Mouse (Mus musculus) CH12.LX (cell line): ENCODE measurements at regions not wholly inside any gene's neighbourhood (a gene's known extent, or its start where the extent isn't known, plus 50 kb on each side); places are given as distances from the start of the nearest gene placed in this dataset.

Source experiments
- DNase-seq: peaks from one replicate; pipeline ENCODE4 v3.0.0-alpha.2; 2013; ENCODE audit errors: extremely low read depth
- H3K27ac ChIP-seq: 2 replicates; pipeline ENCODE4 v1.5.1; 2012; ENCODE audit warnings: low read depth, mild to moderate bottlenecking, control low read depth, moderate library complexity; ENCODE audit not compliant: insufficient read depth
- H3K27me3 ChIP-seq: replicated peaks from 2 replicates; pipeline ENCODE3; 2012; ENCODE audit warnings: inconsistent platforms
- H3K36me3 ChIP-seq, 2 experiments: replicated peaks in 1 of 2; 2 replicates each; pipeline versions ENCODE3 to v1.6.1; 2012; ENCODE audit warnings: inconsistent platforms in 1 of 2, low read length in 1 of 2, mild to moderate bottlenecking in 1 of 2, mixed read lengths in 1 of 2, moderate library complexity in 1 of 2; ENCODE audit not compliant: control insufficient read depth in 1 of 2, insufficient read depth in 1 of 2
- H3K4me1 ChIP-seq, 2 experiments: 2 replicates each; pipeline ENCODE4 v1.6.1; 2012; ENCODE audit warnings: inconsistent platforms in 1 of 2, moderate library complexity in 1 of 2; ENCODE audit not compliant: insufficient read depth in 2 of 2, control insufficient read depth in 1 of 2
- H3K4me2 ChIP-seq: 2 replicates; pipeline ENCODE4 v1.6.1; 2012; ENCODE audit warnings: low read depth, mild to moderate bottlenecking, control low read depth; ENCODE audit not compliant: poor library complexity, insufficient read depth, severe bottlenecking
- H3K4me3 ChIP-seq, 3 experiments: fragments of 150-350 bp in 1 of 3; sonication (generic) in 1 of 3; replicated peaks in 1 of 3; 2 replicates each; pipeline versions ENCODE3 to v1.5.1; 2011 to 2012; ENCODE audit warnings: low read depth in 2 of 3, low read length in 2 of 3, mild to moderate bottlenecking in 2 of 3, moderate library complexity in 2 of 3, control low read depth in 1 of 3, improper control_type of control experiment in 1 of 3, inconsistent platforms in 1 of 3, mixed read lengths in 1 of 3; ENCODE audit not compliant: poor library complexity in 1 of 3
- H3K79me2 ChIP-seq: replicated peaks from 2 replicates; pipeline ENCODE4 v1.6.1; 2012; ENCODE audit warnings: mild to moderate bottlenecking, moderate library complexity; ENCODE audit not compliant: control insufficient read depth, poor library complexity, insufficient read depth, severe bottlenecking; ENCODE audit errors: extremely low read depth
- H3K9ac ChIP-seq: 2 replicates; pipeline ENCODE4 v1.6.1; 2012; ENCODE audit warnings: low read depth, mild to moderate bottlenecking, control low read depth, moderate library complexity; ENCODE audit not compliant: insufficient read depth
- H3K9me3 ChIP-seq: replicated peaks from 2 replicates; pipeline ENCODE3; 2012; ENCODE audit warnings: low read length, inconsistent platforms, mixed read lengths
- BHLHE40 ChIP-seq: IDR thresholded peaks from 2 replicates; pipeline ENCODE4 v1.6.1; 2011; ENCODE audit warnings: mild to moderate bottlenecking, low read depth, low read length, improper control_type of control experiment
- CTCF ChIP-seq, 2 experiments: IDR thresholded peaks in 1 of 2; conservative IDR thresholded peaks in 1 of 2; 2 replicates each; pipeline ENCODE4 v1.5.1; 2011 to 2012; ENCODE audit warnings: low read depth in 2 of 2, low read length in 2 of 2, improper control_type of control experiment in 1 of 2, inconsistent platforms in 1 of 2, mild to moderate bottlenecking in 1 of 2, moderate library complexity in 1 of 2
- E2F4 ChIP-seq: IDR thresholded peaks from 2 replicates; pipeline ENCODE4 v1.6.1; 2011; ENCODE audit warnings: low read depth, low read length, improper control_type of control experiment; ENCODE audit not compliant: insufficient replicate concordance
- ELF1 ChIP-seq: IDR thresholded peaks from 2 replicates; pipeline ENCODE4 v1.6.1; 2014; ENCODE audit warnings: low read depth, mild to moderate bottlenecking, inconsistent platforms, low read length, improper control_type of control experiment
- ETS1 ChIP-seq: conservative IDR thresholded peaks from 2 replicates; pipeline ENCODE4 v1.6.1; 2012; ENCODE audit warnings: low read depth, mild to moderate bottlenecking, inconsistent platforms, low read length, improper control_type of control experiment, moderate library complexity
- HCFC1 ChIP-seq: IDR thresholded peaks from 2 replicates; pipeline ENCODE4 v1.6.1; 2012; ENCODE audit warnings: low read depth, mild to moderate bottlenecking, inconsistent platforms, low read length, improper control_type of control experiment
- IRF4 ChIP-seq: IDR thresholded peaks from 2 replicates; pipeline ENCODE4 v1.6.1; 2014; ENCODE audit warnings: low read depth, mild to moderate bottlenecking, inconsistent platforms, low read length, improper control_type of control experiment
- MAFK ChIP-seq: IDR thresholded peaks from 2 replicates; pipeline ENCODE4 v1.6.1; 2011; ENCODE audit warnings: low read length, improper control_type of control experiment; ENCODE audit not compliant: insufficient replicate concordance
- MEF2A ChIP-seq: IDR thresholded peaks from 2 replicates; pipeline ENCODE4 v1.6.1; 2014; ENCODE audit warnings: low read depth, mild to moderate bottlenecking, inconsistent platforms, low read length, improper control_type of control experiment, borderline replicate concordance
- MXI1 ChIP-seq: IDR thresholded peaks from 2 replicates; pipeline ENCODE4 v1.6.1; 2011; ENCODE audit warnings: mild to moderate bottlenecking, low read depth, low read length, improper control_type of control experiment
- NELFE ChIP-seq: IDR thresholded peaks from 2 replicates; pipeline ENCODE4 v1.6.1; 2011; ENCODE audit warnings: low read depth, low read length, improper control_type of control experiment
- RAD21 ChIP-seq: IDR thresholded peaks from 2 replicates; pipeline ENCODE4 v1.6.1; 2011; ENCODE audit warnings: low read depth, mild to moderate bottlenecking, low read length, improper control_type of control experiment, moderate library complexity
- TBP ChIP-seq: conservative IDR thresholded peaks from 2 replicates; pipeline ENCODE4 v1.6.1; 2011; ENCODE audit warnings: low read depth, low read length, improper control_type of control experiment
- TCF12 ChIP-seq: IDR thresholded peaks from 2 replicates; pipeline ENCODE4 v1.6.1; 2014; ENCODE audit warnings: low read depth, mild to moderate bottlenecking, inconsistent platforms, low read length, improper control_type of control experiment
- UBTF ChIP-seq: IDR thresholded peaks from 2 replicates; pipeline ENCODE4 v1.6.1; 2012; ENCODE audit warnings: low read depth, mild to moderate bottlenecking, inconsistent platforms, low read length, improper control_type of control experiment, moderate library complexity
- USF1 ChIP-seq: IDR thresholded peaks from 2 replicates; pipeline ENCODE4 v1.6.1; 2014; ENCODE audit warnings: low read depth, mild to moderate bottlenecking, inconsistent platforms, low read length, improper control_type of control experiment
- USF2 ChIP-seq: conservative IDR thresholded peaks from 2 replicates; pipeline ENCODE4 v1.6.1; 2011; ENCODE audit warnings: low read depth, low read length, improper control_type of control experiment
- ZMIZ1 ChIP-seq: IDR thresholded peaks from 2 replicates; pipeline ENCODE4 v1.6.1; 2012; ENCODE audit warnings: low read depth, mild to moderate bottlenecking, inconsistent platforms, low read length, improper control_type of control experiment
- ZNF384 ChIP-seq: IDR thresholded peaks from 2 replicates; pipeline ENCODE4 v1.6.1; 2012; ENCODE audit warnings: low read depth, low read length, improper control_type of control experiment, inconsistent platforms
- dilution Hi-C: fragments of 300-500 bp; cut with MboI; formaldehyde crosslinking; loops from 2 replicates; pipeline ENCODE4 v1.14.3; 2020; ENCODE audit warnings: low sequenced_read_pairs; ENCODE audit not compliant: extremely low pct_unique_long_range_greater_than_20kb, extremely low pct_ligation_motif_present
- in situ Hi-C: fragments of 300-500 bp; cut with MboI; formaldehyde crosslinking; loops from 3 replicates; pipeline ENCODE4 v1.14.3; 2019; ENCODE audit warnings: low sequenced_read_pairs, low pct_ligation_motif_present, low pct_unique_long_range_greater_than_20kb, mixed read lengths

DNA sequence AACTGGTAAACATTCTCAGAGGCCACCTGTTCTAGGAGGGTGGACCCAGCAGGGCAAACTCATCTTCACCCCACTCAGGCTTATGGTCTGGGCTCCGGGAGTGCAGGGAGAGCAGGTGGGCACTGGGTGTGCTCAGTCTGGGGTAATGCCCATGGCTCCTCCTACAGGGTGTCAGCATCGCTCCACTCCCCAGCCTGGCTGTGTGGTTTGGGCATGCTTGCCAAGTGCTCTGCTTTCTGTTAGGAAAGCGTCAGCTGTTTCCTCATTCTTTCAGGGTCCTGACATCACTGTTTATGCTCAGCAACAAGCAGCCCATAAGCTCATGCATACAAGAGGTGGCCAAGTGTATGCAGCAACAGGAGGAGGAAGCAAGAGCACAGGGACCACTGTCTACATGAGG is 57.7 kb upstream of the Jdp2 start:
- TF ChIP-seq CTCF (conservative IDR thresholded peaks at IDR 0.05 in 1 of 2, IDR thresholded peaks at IDR 0.05 in 1 of 2; ENCODE audit: low read depth in 2 of 2, low read length in 2 of 2), result no peak
- TF ChIP-seq ETS1, result 0 out of 2 replicates have a peak, but pooled peaks have one; percentile 16
- TF ChIP-seq MAFK, result no peak
- no peak for TF ChIP-seq TCF12
- TF ChIP-seq UBTF, result no peak
- DNase-seq, result no peak
- H3K9ac ChIP-seq, result no peak overlapping the region
- no peaks in the 10 kb centered on the region for H3K9me3 ChIP-seq
- no peak overlapping the region for H3K27ac ChIP-seq
- H3K4me2 ChIP-seq, result no peak overlapping the region
- H3K4me3 ChIP-seq, result no peak overlapping the region
- H3K79me2 ChIP-seq, result no peaks in the 10 kb centered on the region
- no peaks in the 10 kb centered on the region for H3K27me3 ChIP-seq
- peaks cover 7 to 41% of the 10 kb centered on the region in 2 experiments for H3K4me1 ChIP-seq
- in situ Hi-C loops, result no loop called here
- H3K36me3 ChIP-seq, result peaks cover 0 to 21% of the 10 kb centered on the region in 2 experiments
- dilution Hi-C loops, result no loop called here

DNA sequence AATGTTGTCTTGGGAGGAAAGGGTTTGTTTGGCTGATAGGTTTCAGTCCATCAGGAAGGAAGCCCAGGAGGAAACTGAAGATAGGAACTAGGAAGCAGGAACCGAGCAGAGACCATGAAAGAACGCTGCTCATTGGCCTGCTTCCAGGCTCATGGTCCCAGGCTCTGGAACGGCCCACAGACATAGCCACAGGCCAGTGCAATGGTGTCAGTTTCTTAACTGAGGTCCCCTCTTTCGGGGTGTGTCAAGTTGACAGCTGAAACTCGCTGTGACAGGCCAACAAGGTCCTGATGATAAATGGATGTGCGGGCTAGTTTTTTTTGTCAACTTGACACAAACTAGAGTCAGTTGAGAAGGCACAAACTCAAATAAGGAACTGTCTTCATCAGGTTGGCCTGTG is 55.9 kb upstream of the Jdp2 start:
- Histone ChIP-seq H3K79me2 (no peaks in the 10 kb centered on the region), H3K4me1 (peaks cover 7 to 41% of the 10 kb centered on the region in 2 experiments), H3K9me3 (no peaks in the 10 kb centered on the region)
- dilution Hi-C loops, result no loop called here
- TF ChIP-seq MEF2A (no peak), E2F4 (no peak), MXI1 (no peak), ETS1 (no peak), ZMIZ1 (no peak), IRF4 (no peak), USF2 (no peak), RAD21 (no peak), BHLHE40 (no peak), NELFE (no peak), HCFC1 (no peak), TCF12 (no peak), ZNF384 (no peak), USF1 (no peak), MAFK (no peak), TBP (no peak), ELF1 (no peak)
- TF ChIP-seq, all 38 proteins: peak for 0
- Histone ChIP-seq H3K27ac (no peak overlapping the region), H3K9ac (no peak overlapping the region), H3K4me3 (no peak overlapping the region), H3K36me3 (peaks cover 0 to 16% of the 10 kb centered on the region in 2 experiments), H3K4me2 (no peak overlapping the region), H3K27me3 (no peaks in the 10 kb centered on the region)
- DNase-seq, result no peak
- in situ Hi-C loops, result no loop called here
